Mouse (Mus musculus) induced T-regulatory cell, adult 2 months (primary cell): ENCODE results near the gene Olfr766-ps1.
"Not testable (repeated sequence)": the region's sequence is repeated elsewhere in the genome, so short reads cannot be mapped to it uniquely, and the experiment has no call there.

Experiments used
- DNase-seq: peaks from one replicate; pipeline ENCODE4 v3.0.0-alpha.2; 2012; ENCODE audit warnings: low read depth

The Olfr766-ps1 gene

DNA sequence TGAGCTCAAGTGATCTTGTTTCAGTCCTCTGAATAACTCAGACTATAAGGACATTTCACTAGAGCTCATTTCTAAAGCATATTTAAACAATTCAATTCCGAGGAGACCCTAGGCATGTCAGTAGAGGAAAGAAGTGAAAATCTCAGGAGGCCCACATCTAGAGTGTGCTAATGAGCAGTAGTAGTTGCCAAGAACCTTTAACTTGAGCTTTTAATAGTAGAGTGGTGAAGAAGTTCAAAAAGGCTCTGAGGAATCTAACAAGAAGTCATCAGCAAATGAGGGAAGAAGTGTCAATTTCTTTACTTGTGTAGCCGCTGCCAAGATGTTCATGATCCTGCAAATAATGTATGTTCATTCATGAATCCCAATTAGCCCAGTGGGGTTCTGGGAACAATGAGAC lies at the start of gene Olfr766-ps1:
TSS of gene Olfr766-ps1 (minus strand) at position 101 of the 400 bp plus-strand sequence.
- DNase-seq = no peak

- no peak for DNase-seq
Measured at GRCm38 (mm10) chr10:129117761-129118160, 49.0 kb upstream of the Olfr766-ps1 start, which contains the start of gene Olfr769. TSS of gene Olfr769 (minus strand) at chr10:129117861.

DNA sequence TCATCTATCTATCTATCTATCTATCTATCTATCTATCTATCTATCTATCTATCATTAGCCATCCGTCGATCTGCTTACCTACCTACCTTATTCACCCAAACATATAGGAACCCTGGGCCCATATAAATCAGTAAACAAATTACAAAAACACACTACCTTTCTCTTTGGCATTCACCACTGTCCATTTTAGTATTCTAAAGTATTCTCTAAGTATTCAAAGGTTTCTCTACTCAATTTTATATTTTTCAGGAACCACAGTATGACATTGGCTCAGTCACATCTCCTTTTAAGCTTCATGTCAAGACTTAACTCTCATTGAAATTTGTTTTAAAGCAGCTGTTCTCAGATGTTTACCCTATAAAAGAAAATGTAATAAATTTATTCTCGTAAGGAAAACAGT lies 46.4 kb upstream of the Olfr766-ps1 start:
- DNase-seq = no peak

DNA sequence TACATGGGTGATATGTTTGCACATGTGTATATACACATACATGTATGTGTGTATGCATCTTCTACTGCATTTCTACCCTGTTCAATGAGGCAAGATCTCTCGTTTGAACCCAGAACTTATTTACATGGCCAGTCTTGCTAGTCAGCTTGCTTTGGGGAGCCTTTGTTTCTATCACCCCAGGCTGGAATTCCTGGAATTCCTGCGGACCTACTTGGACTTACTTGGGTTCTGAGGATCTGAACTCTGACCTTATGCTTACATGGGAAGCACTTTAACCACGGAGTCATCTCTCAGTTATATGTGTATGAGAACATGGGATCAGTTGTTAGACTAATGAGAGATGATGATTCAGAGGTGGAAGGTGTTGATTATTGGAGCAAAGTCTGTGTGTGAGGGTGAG lies 32.5 kb upstream of the Olfr766-ps1 start:
- no peak for DNase-seq

DNA sequence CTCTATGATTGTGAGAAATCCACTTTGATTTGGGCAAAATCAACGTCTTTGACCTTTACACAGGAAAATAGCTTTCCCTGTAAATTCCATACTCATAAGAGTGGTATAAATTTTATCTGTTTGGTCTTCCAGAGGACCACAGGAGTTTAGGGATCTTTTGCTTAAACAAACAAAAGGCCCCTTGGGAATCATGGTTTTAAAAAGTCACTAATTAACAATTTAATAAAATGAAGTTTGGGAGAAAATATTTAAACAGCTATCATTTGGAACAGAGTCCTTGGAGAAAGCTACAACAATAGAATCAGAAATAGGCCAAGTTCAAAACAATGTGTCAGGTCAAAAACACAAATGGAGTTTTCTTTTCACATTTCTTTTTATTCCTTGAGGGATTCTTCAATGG lies 30.5 kb upstream of the Olfr766-ps1 start, which contains the start of gene Olfr768:
TSS of gene Olfr768 (minus strand) at position 101 of the 400 bp plus-strand sequence.
- DNase-seq = no peak

GRCm38 (mm10) chr10:129082810-129083209 lies 14.0 kb upstream of the Olfr766-ps1 start, which contains the start of gene Olfr767:
TSS of gene Olfr767 (minus strand) at chr10:129082910.
- not testable (repeated sequence) for DNase-seq

- not testable (repeated sequence) for DNase-seq
Measured at GRCm38 (mm10) chr10:129049898-129050297, 18.9 kb downstream of the Olfr766-ps1 start, which contains the start of gene Olfr765. TSS of gene Olfr765 (minus strand) at chr10:129049998.

DNA sequence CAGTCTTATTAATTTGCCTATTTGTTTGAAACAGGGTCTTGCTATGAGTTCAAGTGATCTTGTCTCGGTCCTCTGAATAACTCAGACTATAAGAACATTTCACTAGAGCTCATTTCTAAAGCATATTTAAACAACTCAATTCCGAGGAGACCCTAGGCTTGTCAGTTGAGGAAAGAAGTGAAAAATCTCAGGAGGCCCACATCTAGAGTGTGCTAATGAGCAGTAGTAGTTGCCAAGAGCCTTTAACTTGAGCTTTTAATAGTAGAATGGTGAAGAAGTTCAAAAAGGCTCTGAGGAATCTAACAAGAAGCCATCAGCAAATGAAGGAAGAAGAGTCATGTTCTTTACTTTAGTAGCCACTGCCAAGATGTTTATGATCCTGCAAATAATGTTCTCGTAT lies 29.0 kb downstream of the Olfr766-ps1 start, which contains the start of gene Olfr764-ps1:
TSS of gene Olfr764-ps1 (minus strand) at position 101 of the 400 bp plus-strand sequence.
- no peak for DNase-seq

- DNase-seq = no peak
Measured at GRCm38 (mm10) chr10:129028343-129028742, 40.4 kb downstream of the Olfr766-ps1 start.

DNA sequence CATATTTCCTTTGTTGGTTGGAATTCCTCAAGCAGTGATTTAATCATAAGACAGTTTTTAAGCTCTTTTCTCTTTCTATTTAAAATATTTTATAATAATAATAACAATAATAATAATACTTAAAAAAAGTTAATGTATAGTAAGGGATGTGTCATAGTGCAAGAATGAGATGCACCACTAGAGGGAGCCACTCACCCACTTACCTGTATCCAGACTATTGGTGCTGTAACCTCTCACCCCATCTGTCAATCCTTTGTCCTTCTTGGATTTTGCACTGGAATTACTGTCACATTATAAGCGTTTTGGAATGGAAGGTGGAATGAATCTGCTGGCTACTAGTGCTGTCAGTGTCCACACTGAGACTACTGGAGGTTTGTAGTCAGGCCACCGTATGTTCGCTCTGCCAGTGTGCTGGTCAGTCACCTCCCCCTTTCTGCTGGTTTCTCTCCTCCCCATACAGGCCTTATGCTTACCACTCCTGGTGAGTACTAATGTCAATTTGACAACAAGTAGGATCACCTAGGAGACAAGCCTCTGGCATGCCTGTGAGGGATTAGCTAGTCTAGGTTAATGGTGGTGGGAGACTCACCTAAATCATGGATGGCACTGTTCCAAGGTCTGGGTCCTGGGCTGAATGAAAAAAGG lies 42.6 kb downstream of the Olfr766-ps1 start:
- peak; percentile 64 for DNase-seq

DNA sequence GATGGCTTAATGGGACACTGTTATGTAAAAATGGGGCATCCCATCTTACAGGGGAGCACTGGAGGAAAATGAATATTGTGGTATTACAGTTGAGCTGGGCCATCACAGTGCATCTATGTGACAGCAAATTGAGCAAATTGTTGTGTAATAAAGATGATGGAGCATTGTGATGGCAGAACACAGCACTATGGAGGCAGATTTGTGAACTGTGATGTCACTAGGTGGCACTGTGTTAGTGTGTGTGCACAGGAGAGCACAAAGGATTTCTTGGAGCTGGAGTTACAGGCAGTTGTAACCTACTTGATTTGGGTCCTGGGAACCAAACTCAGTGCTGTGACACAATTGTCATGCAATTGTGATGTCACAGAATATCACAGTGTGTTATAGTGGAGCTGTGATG lies 45.5 kb downstream of the Olfr766-ps1 start:
- no peak for DNase-seq

DNA sequence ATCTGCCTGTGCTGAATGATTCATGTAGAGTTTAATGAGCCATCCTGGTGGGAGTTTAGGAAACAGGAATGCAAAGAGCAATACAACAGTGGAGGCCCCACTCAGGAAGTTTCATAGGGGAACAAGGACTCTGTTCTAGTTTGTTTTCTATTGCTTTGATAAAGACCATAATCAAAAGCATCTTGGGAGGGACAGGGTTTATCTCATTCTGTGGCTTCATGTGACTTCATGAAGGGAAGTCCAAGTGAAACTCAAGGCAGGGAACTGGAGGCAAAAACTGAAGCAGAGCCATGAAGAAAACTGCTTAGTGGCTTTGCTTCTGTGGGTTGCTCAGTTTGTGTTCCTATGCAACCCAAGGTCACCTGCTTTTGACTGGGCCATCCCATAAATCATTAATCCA lies 54.3 kb downstream of the Olfr766-ps1 start:
- DNase-seq = no peak
